Mouse (Mus musculus) forebrain, embryonic 13.5 days (tissue): Measurements from ENCODE around the gene Cfi. TPM values are rescaled to one million over a fixed set of nuclear protein-coding genes. Genes with fewer than 3 reads are reported as not detected.

Source experiments
- ATAC-seq: fragments of 200-750 bp; cut with Nextera tagmentation; 2 replicates; pipeline ENCODE4 v1.8.0; 2017
- H3K27ac ChIP-seq: fragments of 300-500 bp; sonication (generic); 2 replicates; pipeline ENCODE4 v1.5.1; 2015; ENCODE audit warnings: inconsistent platforms, mild to moderate bottlenecking, moderate library complexity
- H3K27me3 ChIP-seq: fragments of 300-500 bp; sonication (generic); 2 replicates; pipeline ENCODE4 v1.6.1; 2015; ENCODE audit warnings: mild to moderate bottlenecking, inconsistent platforms
- H3K36me3 ChIP-seq: fragments of 300-500 bp; sonication (generic); 2 replicates; pipeline ENCODE4 v1.6.1; 2015; ENCODE audit warnings: mild to moderate bottlenecking, inconsistent platforms; ENCODE audit not compliant: poor library complexity, severe bottlenecking
- H3K4me1 ChIP-seq: fragments of 300-500 bp; sonication (generic); 2 replicates; pipeline ENCODE4 v1.6.1; 2015; ENCODE audit warnings: inconsistent platforms
- H3K4me2 ChIP-seq: fragments of 300-500 bp; sonication (generic); 2 replicates; pipeline ENCODE4 v1.6.1; 2015; ENCODE audit warnings: inconsistent platforms, mild to moderate bottlenecking, moderate library complexity
- H3K4me3 ChIP-seq: fragments of 300-500 bp; sonication (generic); 2 replicates; pipeline ENCODE4 v1.5.1; 2015; ENCODE audit warnings: mild to moderate bottlenecking, inconsistent platforms
- H3K9ac ChIP-seq: fragments of 300-500 bp; sonication (generic); 2 replicates; pipeline ENCODE4 v1.6.1; 2015; ENCODE audit warnings: mild to moderate bottlenecking, inconsistent platforms
- H3K9me3 ChIP-seq: fragments of 300-500 bp; sonication (generic); replicated peaks from 2 replicates; pipeline ENCODE4 v1.6.1; 2016; ENCODE audit warnings: inconsistent platforms
- WGBS: fragments of 180-500 bp; shearing (Covaris S2); methylation state at CpG from one replicate; pipeline ENCODE4 v1.1.7; 2015; 5-methylcytosine and 5-hydroxymethylcytosine counted together
- polyA plus RNA-seq: library from polyadenylated mRNA; unstranded; fragments of >200 nt; fragmentation: Nextera tagmentation; extraction: Ambion mirVana; gene quantifications from 2 replicates; pipeline ENCODE4 v1.2.1, GENCODE M21; 2015

Gene Cfi
- polyA plus RNA-seq = 0.30 and 0.31 TPM in 2 replicates

GRCm38 (mm10) chr3:129835388-129835934 lies at the start of gene Cfi:
Cfi (plus strand) TSS chr3:129835884.
- H3K4me2 ChIP-seq = no peak within 1 kb of the TSS
- no peak for ATAC-seq
- no peaks in the 10 kb centered on the region; the same call in 1 of the 2 replicates for H3K4me1 ChIP-seq
- H3K4me3 ChIP-seq = no peak within 1 kb of the TSS
- no peak within 1 kb of the TSS for H3K9ac ChIP-seq
- H3K27ac ChIP-seq = no peak within 1 kb of the TSS
- no peaks in the 10 kb centered on the region for H3K9me3 ChIP-seq
- 66% methylated on average over 6 of the region's 6 CpGs for WGBS
- H3K27me3 ChIP-seq = 0 out of 2 replicates have a peak, but pooled peaks cover 5% of the 10 kb centered on the region
- H3K36me3 ChIP-seq = no peaks in the 10 kb centered on the region

GRCm38 (mm10) chr3:129793801-129794200 lies 41.9 kb upstream of the Cfi start:
- no peak overlapping the region for H3K9ac ChIP-seq
- H3K4me2 ChIP-seq = no peak overlapping the region
- H3K36me3 ChIP-seq = no peaks in the 10 kb centered on the region
- H3K9me3 ChIP-seq = no peaks in the 10 kb centered on the region
- H3K4me1 ChIP-seq = no peaks in the 10 kb centered on the region
- no peaks in the 10 kb centered on the region for H3K27me3 ChIP-seq
- WGBS = 86% methylated on average over 5 of the region's 5 CpGs
- ATAC-seq = no peak
- H3K27ac ChIP-seq = no peak overlapping the region
- no peak overlapping the region for H3K4me3 ChIP-seq

- Histone ChIP-seq H3K4me3 (no peak overlapping the region), H3K27ac (no peak overlapping the region), H3K4me1 (no peaks in the 10 kb centered on the region), H3K36me3 (no peaks in the 10 kb centered on the region), H3K9ac (no peak overlapping the region), H3K9me3 (no peaks in the 10 kb centered on the region), H3K4me2 (no peak overlapping the region), H3K27me3 (no peaks in the 10 kb centered on the region)
- WGBS = 76% methylated on average over 5 of the region's 5 CpGs
- ATAC-seq = no peak
Measured at GRCm38 (mm10) chr3:129797341-129797740, 38.3 kb upstream of the Cfi start.

GRCm38 (mm10) chr3:129798551-129798950 lies 37.1 kb upstream of the Cfi start:
- Histone ChIP-seq H3K9ac (no peak overlapping the region), H3K27me3 (no peaks in the 10 kb centered on the region), H3K36me3 (no peaks in the 10 kb centered on the region), H3K4me3 (no peak overlapping the region), H3K9me3 (no peaks in the 10 kb centered on the region), H3K4me1 (no peaks in the 10 kb centered on the region), H3K4me2 (no peak overlapping the region), H3K27ac (no peak overlapping the region)
- 84% methylated on average over 11 of the region's 11 CpGs for WGBS
- ATAC-seq = no peak

GRCm38 (mm10) chr3:129799011-129799410 lies 36.7 kb upstream of the Cfi start:
- Histone ChIP-seq H3K27me3 (no peaks in the 10 kb centered on the region), H3K4me2 (no peak overlapping the region), H3K4me3 (no peak overlapping the region), H3K36me3 (no peaks in the 10 kb centered on the region), H3K9ac (no peak overlapping the region), H3K4me1 (no peaks in the 10 kb centered on the region), H3K9me3 (no peaks in the 10 kb centered on the region), H3K27ac (no peak overlapping the region)
- WGBS = 88% methylated on average over 2 of the region's 2 CpGs
- no peak for ATAC-seq

- H3K9me3 ChIP-seq = no peaks in the 10 kb centered on the region
- H3K36me3 ChIP-seq = no peaks in the 10 kb centered on the region
- no peaks in the 10 kb centered on the region for H3K27me3 ChIP-seq
- H3K4me1 ChIP-seq = no peaks in the 10 kb centered on the region
- H3K9ac ChIP-seq = no peak within 1 kb of the TSS
- WGBS = 76% methylated on average over 10 of the region's 10 CpGs
- no peak within 1 kb of the TSS for H3K4me3 ChIP-seq
- H3K4me2 ChIP-seq = no peak within 1 kb of the TSS
- H3K27ac ChIP-seq = no peak within 1 kb of the TSS
- ATAC-seq = no peak
Measured at GRCm38 (mm10) chr3:129803765-129804164, 31.9 kb upstream of the Cfi start, which contains the start of gene Lrit3. Lrit3 (minus strand) TSS chr3:129804030.

GRCm38 (mm10) chr3:129820847-129821246 lies 14.8 kb upstream of the Cfi start:
- Histone ChIP-seq H3K36me3 (peaks cover 29% of the 10 kb centered on the region), H3K9ac (no peak overlapping the region), H3K27me3 (no peaks in the 10 kb centered on the region), H3K4me1 (no peaks in the 10 kb centered on the region; the same call in 1 of the 2 replicates), H3K4me3 (no peak overlapping the region), H3K4me2 (no peak overlapping the region), H3K27ac (no peak overlapping the region), H3K9me3 (no peaks in the 10 kb centered on the region)
- WGBS = 60% methylated on average over 9 of the region's 9 CpGs
- ATAC-seq = no peak

GRCm38 (mm10) chr3:129821736-129822135 lies 13.9 kb upstream of the Cfi start:
- no peak overlapping the region for H3K4me2 ChIP-seq
- 77% methylated on average over 8 of the region's 8 CpGs for WGBS

GRCm38 (mm10) chr3:129822206-129822775 lies 13.4 kb upstream of the Cfi start, which contains the start of gene Rrh:
Rrh (minus strand) TSS chr3:129822587.
- Histone ChIP-seq H3K4me2 (no peak within 1 kb of the TSS), H3K4me1 (no peaks in the 10 kb centered on the region; the same call in 1 of the 2 replicates), H3K36me3 (peaks cover 40% of the 10 kb centered on the region), H3K27me3 (no peaks in the 10 kb centered on the region), H3K9ac (no peak within 1 kb of the TSS), H3K27ac (no peak within 1 kb of the TSS), H3K4me3 (no peak within 1 kb of the TSS), H3K9me3 (no peaks in the 10 kb centered on the region)
- no peak for ATAC-seq
- WGBS = 28% methylated on average over 11 of the region's 11 CpGs

More at GRCm38 (mm10) chr3:129821736-129822135, 13.9 kb upstream of the Cfi start:
- Histone ChIP-seq H3K9me3 (no peaks in the 10 kb centered on the region), H3K9ac (no peak overlapping the region), H3K4me1 (no peaks in the 10 kb centered on the region; the same call in 1 of the 2 replicates), H3K27me3 (no peaks in the 10 kb centered on the region), H3K4me3 (no peak overlapping the region), H3K27ac (no peak overlapping the region), H3K36me3 (peaks cover 38% of the 10 kb centered on the region)
- ATAC-seq = no peak

GRCm38 (mm10) chr3:129823293-129823692 lies 12.4 kb upstream of the Cfi start:
- Histone ChIP-seq H3K36me3 (peaks cover 50% of the 10 kb centered on the region), H3K9ac (no peak overlapping the region), H3K4me3 (no peak overlapping the region), H3K9me3 (no peaks in the 10 kb centered on the region), H3K27me3 (no peaks in the 10 kb centered on the region), H3K4me2 (no peak overlapping the region), H3K4me1 (peaks cover 3% of the 10 kb centered on the region), H3K27ac (no peak overlapping the region)
- ATAC-seq = peak; percentile 58
- WGBS = 57% methylated on average over 5 of the region's 5 CpGs

GRCm38 (mm10) chr3:129824146-129824545 lies 11.5 kb upstream of the Cfi start:
- 96% methylated on average over 4 of the region's 4 CpGs for WGBS
- peaks cover 7% of the 10 kb centered on the region for H3K4me1 ChIP-seq
- H3K36me3 ChIP-seq = peaks cover 54% of the 10 kb centered on the region

GRCm38 (mm10) chr3:129824891-129825290 lies 10.8 kb upstream of the Cfi start:
- H3K9ac ChIP-seq = no peak overlapping the region
- WGBS = 95% methylated on average over 10 of the region's 10 CpGs
- H3K4me1 ChIP-seq = peaks cover 14% of the 10 kb centered on the region
- H3K27me3 ChIP-seq = no peaks in the 10 kb centered on the region
- H3K36me3 ChIP-seq = peaks cover 54% of the 10 kb centered on the region
- no peak overlapping the region for H3K27ac ChIP-seq
- no peak overlapping the region for H3K4me2 ChIP-seq
- H3K9me3 ChIP-seq = no peaks in the 10 kb centered on the region
- ATAC-seq = no peak
- H3K4me3 ChIP-seq = no peak overlapping the region

More at GRCm38 (mm10) chr3:129824146-129824545, 11.5 kb upstream of the Cfi start:
- ATAC-seq = no peak
- Histone ChIP-seq H3K9ac (no peak overlapping the region), H3K9me3 (no peaks in the 10 kb centered on the region), H3K27ac (no peak overlapping the region), H3K4me2 (no peak overlapping the region), H3K4me3 (no peak overlapping the region), H3K27me3 (no peaks in the 10 kb centered on the region)
